Mouse (Mus musculus): ENCODE data around the gene Fam32a.
A peak's percentile ranks its signal among the peaks of the same experiment; 100 is the strongest.

Gene Fam32a

DNA sequence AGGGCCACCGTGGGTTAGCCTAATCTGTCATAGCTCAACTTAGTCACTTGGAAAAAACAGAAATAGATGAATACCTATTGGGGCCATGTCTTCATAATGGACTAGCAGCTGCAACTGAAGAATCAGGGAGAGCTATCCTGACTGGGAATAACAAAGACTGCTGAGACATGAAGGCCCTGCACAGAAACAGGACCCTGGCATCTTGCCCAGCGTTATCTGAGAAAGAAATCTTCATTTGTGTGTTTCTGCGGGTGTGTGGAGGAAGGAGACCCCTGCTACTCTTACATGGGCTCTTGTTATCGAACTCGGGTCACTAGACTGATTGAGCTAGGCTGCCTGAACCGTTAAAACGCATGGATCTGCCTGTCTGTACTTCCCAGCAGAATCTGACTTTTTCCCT is 21.4 kb downstream of the Fam32a start:
- DNase-seq, result no peak

GRCm38 (mm10) chr8:72242226-72242625 is 22.7 kb downstream of the Fam32a start:
- no peak for DNase-seq

GRCm38 (mm10) chr8:72244610-72245009 is 25.1 kb downstream of the Fam32a start:
- no peak for DNase-seq

DNA sequence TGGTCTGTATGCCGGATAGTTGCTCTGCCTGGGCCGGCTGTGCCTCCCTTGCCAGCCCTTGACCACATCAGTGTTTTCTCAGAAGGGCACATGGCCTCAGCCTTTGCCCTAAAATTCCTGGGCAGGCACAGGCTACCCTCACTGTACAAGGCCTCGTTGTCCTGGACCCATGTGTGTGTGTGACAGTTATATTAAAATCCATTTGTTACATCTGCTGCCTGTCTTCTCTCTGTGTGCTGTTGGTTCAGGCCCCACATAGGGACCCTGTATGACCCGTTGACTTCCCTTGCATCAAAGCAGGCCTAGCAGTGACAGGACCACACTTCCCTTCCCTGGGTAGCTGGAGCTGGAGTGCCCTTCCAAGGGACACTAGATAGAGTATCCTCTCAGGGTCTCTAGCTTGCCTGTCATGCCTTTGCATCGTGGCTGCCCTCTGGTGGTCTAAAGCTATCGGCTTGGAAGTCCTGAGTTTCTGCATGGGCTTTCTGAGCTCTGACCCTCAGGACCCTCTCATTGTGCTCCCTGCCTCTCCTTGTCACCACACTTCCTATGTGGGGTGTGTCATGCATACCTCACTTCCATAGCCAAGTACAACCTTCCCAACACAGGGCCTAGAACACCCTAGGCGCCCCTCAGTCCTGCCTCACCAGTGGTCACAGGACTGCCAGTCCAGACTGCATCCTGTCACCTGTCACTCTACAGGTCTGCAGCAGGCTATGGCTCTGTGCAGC is 37.8 kb downstream of the Fam32a start:
- no peak for DNase-seq

DNA sequence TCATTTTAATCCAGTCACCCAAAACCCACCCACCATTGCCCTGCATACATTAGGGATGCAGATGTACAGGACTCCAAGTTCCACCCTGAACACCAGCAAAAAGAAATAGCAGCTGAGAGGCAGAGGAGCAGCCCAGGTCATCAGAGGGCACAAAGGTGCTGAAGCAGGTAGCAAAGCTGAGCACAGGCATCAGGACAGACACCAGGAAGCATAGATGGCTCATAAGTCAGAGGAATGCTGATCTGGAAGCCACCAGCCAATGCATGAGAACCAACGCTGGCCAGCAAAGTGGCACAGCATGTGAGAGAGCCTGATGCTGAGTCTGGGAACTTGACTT is 38.3 kb downstream of the Fam32a start:
- no peak for DNase-seq

- DNase-seq, result no peak
Observed at GRCm38 (mm10) chr8:72259862-72260261, 40.3 kb downstream of the Fam32a start.

DNA sequence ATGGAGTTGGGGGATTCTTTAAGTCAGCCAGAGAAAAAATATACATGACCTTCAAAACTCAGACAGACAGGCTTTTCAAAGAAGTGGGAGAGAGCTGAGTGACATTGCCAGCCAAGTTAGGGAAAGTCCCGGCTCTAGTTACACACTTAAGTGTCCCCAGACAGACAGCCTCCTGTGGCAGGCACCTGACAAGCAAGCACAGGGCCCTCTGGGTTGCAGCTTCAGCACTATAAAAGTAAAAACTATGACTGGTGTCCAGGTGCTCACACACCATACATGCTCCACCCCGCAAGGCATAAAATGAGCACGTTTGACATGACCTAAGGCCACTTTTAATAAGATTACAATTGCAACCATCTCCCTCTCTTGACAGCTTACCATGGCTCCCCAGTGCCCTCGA is 41.1 kb downstream of the Fam32a start:
- no peak for DNase-seq

DNA sequence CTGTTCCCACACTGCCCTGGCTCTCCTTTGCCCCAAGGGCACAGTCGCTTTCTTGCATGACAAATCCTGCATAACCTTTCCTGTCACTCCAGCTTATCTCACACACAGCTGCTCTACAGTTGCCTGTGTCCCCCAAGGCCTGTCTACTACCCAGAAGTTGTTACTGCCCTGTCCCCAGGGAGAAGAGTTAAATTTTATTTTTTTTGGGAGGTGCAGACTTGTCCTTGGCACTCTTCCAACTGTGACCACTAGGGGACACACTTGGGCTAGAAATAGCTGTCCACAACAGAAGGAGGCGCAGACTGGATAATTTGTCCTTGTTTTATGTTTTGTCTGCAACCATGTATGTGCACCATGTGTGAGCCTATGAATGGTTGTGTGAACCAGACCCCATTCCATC is 41.5 kb downstream of the Fam32a start:
- peak; percentile 41 to 42 for DNase-seq

DNA sequence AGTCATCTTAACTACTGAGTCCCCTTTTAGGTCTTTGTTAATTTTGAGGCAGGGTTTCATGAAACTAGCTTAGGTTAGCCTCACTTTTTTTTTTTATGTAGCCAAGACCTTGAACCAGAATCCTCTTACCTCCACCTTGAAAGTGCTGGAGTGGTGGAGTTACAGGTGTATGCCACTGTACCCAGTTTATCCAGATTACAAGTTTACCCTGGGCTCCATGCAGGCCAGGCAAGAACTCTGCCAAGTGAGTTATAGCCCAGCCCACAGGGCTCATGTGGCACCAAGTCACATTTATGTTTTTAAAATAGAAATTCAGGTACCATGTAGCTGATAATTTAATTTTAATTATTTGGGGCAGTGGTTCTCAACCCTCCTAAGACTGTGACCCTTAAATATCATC is 41.9 kb downstream of the Fam32a start:
- no peak for DNase-seq

DNA sequence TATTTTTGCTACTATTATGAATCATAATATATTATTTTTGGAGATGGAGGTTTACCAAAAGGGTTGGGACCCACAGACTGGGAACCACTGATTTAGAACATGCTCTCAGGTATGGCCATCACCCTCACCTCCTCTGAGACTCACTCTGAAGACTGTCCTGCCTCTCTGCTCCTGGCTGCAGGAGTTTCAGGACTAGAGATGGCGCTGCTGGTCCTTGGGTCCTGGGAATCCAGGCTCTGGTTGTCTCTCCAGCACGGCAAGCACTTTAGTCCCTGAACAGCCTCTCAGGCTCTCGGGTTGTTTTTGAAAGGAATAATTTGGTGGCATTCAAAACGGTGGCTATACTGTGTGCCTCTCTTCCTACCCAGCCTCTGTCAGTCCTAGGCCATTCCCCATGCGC is 42.3 kb downstream of the Fam32a start:
- DNase-seq, result peak in 1 of 2 experiments; percentile 27

- no peak for DNase-seq
Observed at GRCm38 (mm10) chr8:72262756-72263155, 43.2 kb downstream of the Fam32a start.

GRCm38 (mm10) chr8:72263451-72263850 is 43.9 kb downstream of the Fam32a start:
- no peak for DNase-seq

DNA sequence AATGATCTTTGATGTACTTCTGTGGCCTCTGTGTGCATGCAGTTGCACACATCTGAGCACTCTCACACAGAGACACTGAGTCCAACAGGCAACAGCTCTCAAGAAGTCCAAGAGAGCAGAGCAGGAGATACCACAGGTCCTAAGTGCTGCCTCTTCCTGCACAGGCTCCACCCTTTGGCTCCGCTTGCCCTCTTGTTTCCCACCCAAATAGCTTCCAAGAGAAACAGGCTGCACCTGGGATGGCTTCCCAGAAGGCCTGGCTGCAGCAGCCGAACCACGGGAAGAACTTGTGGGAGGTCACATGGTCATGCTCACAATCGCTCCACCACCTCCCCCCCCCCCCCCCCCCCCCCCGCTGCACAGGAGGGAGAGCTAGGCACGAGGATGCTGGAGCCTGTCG is 45.8 kb downstream of the Fam32a start:
- DNase-seq, result peak; percentile 48 to 64

DNA sequence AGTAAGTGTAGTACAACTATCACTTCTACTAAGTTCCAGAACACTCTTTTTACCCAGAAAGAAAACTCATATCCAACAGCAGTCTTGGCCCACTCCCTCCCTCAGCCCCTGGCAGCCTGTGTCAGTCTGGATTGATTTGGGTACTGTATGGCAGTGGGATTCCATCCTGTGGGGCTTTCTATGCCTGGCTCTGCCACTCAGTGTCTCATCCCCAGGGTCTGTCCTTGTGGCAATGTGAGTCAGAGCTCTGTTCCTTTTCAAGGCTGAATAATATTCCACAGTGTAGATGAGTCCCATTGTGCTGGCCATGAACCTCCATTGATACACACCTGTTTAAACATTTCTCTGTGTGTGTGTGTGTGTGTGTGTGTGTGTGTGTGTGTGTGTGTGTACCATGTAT is 47.1 kb downstream of the Fam32a start:
- no peak for DNase-seq

DNA sequence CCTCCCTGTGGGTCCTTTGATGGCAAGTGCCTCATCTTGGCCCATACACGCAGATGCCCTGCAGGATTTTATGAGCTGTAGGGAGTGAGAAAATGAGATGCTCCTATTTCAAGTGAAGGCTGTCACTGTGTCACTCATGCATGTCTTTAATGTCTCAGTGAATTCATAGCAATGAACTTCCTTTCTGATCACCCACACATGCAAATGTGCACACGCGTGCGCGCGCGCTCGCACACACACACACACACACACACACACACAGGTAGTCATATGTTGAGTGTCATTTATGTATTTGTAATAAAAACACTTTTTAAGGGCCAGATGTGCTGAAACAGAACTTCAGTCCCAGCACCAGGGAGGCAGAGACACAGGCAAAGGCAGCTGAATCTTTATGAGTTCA is 47.6 kb downstream of the Fam32a start:
- DNase-seq, result no peak

DNA sequence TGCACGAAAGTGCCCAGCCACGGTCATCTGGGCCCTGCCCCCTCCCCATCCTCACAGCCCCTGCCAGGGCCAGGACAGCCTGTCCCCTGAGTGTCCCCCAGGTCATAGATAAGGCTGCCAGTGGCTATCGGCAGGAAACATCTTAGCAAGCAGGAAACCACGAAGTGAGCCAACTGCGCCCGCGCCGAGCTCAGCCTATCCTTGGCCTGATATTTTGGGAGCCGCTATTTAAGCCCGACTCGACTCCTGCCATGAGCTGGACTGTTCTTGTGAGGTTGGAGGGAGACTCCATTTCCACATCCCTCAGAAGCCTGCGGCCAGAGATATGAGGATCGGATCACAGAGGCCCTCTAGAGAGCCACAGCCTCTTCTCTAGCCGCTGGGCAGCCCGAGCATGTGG is 48.8 kb downstream of the Fam32a start:
- DNase-seq, result peak; percentile 73 to 84

DNA sequence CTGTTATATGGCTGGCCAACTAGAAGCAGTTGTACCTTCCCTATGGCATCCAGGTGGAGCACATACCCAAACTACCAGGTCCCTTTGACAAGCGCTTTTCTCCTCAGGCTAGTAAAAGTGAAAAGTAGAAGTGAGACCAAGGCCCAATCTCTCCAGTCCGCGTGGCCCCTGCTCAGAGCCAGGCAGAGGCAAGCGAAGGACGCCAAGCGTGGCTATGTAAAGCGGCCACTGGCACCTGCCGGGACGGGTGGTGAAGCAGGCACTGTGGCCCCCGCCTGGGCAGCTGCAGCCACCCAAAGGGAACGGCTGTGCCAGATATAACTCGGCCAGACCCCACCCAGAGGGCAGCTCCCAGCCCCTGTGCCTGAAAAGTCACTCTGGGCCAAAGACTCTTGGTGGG is 51.1 kb downstream of the Fam32a start:
- DNase-seq, result no peak

- DNase-seq, result no peak
Observed at GRCm38 (mm10) chr8:72271051-72271660, 51.6 kb downstream of the Fam32a start.

GRCm38 (mm10) chr8:72271691-72272090 is 52.2 kb downstream of the Fam32a start:
- DNase-seq, result no peak

DNA sequence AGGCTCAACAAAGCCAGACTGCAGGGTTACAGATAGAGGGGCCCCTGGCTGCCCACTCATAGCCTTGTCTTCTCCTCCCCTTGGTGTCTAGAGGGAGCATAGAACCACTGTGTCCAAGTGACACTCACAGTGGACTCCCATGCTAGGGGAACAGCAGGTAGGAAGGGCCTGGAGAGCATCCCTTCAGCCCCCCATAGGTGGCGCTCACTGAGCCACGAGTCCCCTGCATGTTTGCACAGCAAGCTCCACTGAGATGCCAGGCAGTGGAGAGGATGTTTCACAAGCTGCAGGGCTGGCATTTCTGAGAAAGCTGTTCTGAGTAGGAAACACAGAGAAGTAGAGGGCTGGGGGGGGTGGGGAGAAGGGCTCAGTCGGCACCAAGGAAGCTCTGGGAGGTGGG is 52.8 kb downstream of the Fam32a start:
- peak; percentile 43 to 60 for DNase-seq

DNA sequence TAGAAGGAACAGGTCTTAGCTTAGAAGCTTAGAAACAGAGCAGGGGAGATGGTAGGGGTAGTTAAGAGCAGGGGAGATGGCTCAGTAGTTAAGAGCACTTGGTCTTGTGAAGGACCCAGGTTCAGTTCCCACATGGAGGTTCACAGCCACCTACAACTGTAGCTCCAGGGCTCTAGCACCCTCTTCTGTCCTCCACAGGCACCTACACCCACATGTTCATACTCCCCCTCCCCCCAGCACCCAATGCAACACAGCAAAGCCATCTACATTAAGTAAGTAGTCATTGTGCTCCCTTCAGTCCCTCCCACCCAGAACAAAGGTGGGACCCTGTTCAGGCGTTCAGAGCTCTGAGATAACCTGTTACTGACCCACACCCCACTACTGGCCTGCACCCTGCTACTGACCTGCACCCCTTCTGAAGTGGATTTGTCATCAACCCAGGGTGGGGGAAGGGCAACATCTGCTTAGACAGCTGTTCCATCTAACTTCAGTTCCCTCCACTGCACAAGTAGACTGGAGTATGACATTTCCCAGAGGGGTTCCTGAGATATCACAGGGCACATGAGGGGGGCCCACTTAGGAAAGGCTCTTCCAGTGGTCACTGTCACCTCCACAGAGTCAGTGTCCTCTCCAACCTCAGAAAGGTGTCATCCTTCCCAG is 53.7 kb downstream of the Fam32a start:
- no peak for DNase-seq

GRCm38 (mm10) chr8:72273807-72274206 is 54.3 kb downstream of the Fam32a start:
- no peak for DNase-seq

Data from kidney, adult 8-10 months (tissue).